Mouse (Mus musculus) ES-Bruce4 (cell line): Measurements from ENCODE around the gene Lect2. TPM values are rescaled to one million over a fixed set of nuclear protein-coding genes. Genes with fewer than 3 reads are reported as not detected.

Experiments
- H3K27ac ChIP-seq: 2 replicates; pipeline ENCODE4 v1.5.1; 2012; ENCODE audit warnings: low read length, inconsistent platforms; ENCODE audit not compliant: insufficient read depth
- H3K27me3 ChIP-seq: 2 replicates; pipeline ENCODE4 v1.6.1; 2012; ENCODE audit warnings: mild to moderate bottlenecking, low read length, inconsistent platforms; ENCODE audit not compliant: control insufficient read depth, poor library complexity, insufficient read depth, severe bottlenecking
- H3K36me3 ChIP-seq: 2 replicates; pipeline ENCODE4 v1.6.1; 2012; ENCODE audit warnings: inconsistent platforms, mild to moderate bottlenecking, low read length, moderate library complexity; ENCODE audit not compliant: control insufficient read depth, poor library complexity, insufficient read depth, severe bottlenecking
- H3K4me1 ChIP-seq: one replicate; pipeline ENCODE4 v1.8.1; 2011; ENCODE audit warnings: low read length; ENCODE audit not compliant: control insufficient read depth, insufficient read depth
- H3K4me3 ChIP-seq: 2 replicates; pipeline ENCODE4 v1.5.1; 2011; ENCODE audit warnings: low read depth, mild to moderate bottlenecking, low read length
- H3K9ac ChIP-seq: 2 replicates; pipeline ENCODE4 v1.6.1; 2012; ENCODE audit warnings: low read depth, mild to moderate bottlenecking, inconsistent platforms; ENCODE audit not compliant: poor library complexity, severe bottlenecking
- H3K9me3 ChIP-seq: replicated peaks from 2 replicates; pipeline ENCODE4 v1.6.1; 2012; ENCODE audit warnings: mild to moderate bottlenecking, low read length, inconsistent platforms; ENCODE audit not compliant: control insufficient read depth, poor library complexity, insufficient read depth, severe bottlenecking
- CTCF ChIP-seq: IDR thresholded peaks from one replicate; pipeline ENCODE4 v1.8.1; 2011; ENCODE audit warnings: low read depth, low read length
- EP300 ChIP-seq: IDR thresholded peaks from 2 replicates; pipeline ENCODE4 v1.6.1; 2011; ENCODE audit warnings: low read depth, low read length; ENCODE audit not compliant: insufficient read depth
- POLR2A ChIP-seq: IDR thresholded peaks from one replicate; pipeline ENCODE4 v1.8.1; 2011; ENCODE audit warnings: low read length; ENCODE audit not compliant: insufficient read depth
- polyA plus RNA-seq: library from polyadenylated mRNA; stranded (reverse); fragments of >200 nt; gene quantifications from 2 replicates; pipeline ENCODE4 v1.2.4, GENCODE M21; 2011; ENCODE audit warnings: low read depth; ENCODE audit not compliant: missing spikeins, insufficient read depth, insufficient read length

Lect2 gene
- polyA plus RNA-seq, 1 experiment = not detected

DNA sequence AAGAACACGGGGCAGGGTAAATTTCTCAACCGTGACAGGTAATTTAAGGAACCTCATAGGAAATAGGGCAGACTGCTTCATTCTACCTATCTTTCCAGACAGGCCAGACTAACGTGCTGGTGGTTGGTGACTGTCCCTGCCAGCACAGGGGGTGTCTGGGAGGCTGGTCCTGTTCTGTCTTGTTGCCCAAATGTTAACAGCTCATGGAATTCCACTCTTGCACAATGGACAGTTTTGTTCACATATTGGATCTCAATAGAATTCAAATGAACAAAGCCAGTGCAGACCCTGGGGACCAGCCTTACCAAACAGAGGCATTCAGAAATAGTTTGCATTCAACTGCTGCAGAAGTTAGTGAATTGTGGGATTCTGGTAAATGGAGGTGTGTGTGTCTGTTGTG lies 3.3 kb downstream of the Lect2 start:
- H3K27me3 ChIP-seq = no peaks in the 10 kb centered on the region
- no peak overlapping the region for H3K9ac ChIP-seq
- no peaks in the 10 kb centered on the region for H3K36me3 ChIP-seq
- H3K9me3 ChIP-seq = no peaks in the 10 kb centered on the region
- no peak for TF ChIP-seq CTCF
- no peak for TF ChIP-seq EP300
- no peak for TF ChIP-seq POLR2A
- no peak overlapping the region for H3K4me3 ChIP-seq
- no peak overlapping the region for H3K27ac ChIP-seq
- H3K4me1 ChIP-seq = no peaks in the 10 kb centered on the region

DNA sequence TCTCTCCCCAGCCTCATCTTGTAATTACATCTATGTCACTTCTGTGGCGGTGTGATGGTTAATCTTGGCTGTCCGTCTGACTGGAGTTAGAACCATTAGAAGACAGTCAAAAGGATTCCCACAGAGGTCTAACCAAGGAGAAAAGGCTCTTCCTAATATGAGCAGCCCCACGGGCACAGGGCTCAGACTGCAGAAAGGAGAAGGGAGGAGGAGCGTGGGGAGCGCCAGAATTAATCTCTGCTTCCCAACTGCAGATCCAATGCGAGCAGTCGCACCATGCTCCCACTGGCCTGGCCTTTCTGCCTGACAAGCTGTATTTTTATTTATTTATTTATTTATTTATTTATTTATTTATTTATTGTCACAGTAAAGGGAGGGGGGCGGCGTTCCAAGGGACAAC lies 4.5 kb downstream of the Lect2 start:
- TF ChIP-seq EP300 = no peak
- TF ChIP-seq POLR2A = no peak
- TF ChIP-seq CTCF = no peak
- Histone ChIP-seq H3K27ac (no peak overlapping the region), H3K27me3 (no peaks in the 10 kb centered on the region), H3K9me3 (no peaks in the 10 kb centered on the region), H3K36me3 (no peaks in the 10 kb centered on the region), H3K4me1 (no peaks in the 10 kb centered on the region), H3K4me3 (no peak overlapping the region), H3K9ac (no peak overlapping the region)

- H3K36me3 ChIP-seq = no peaks in the 10 kb centered on the region
- no peak overlapping the region for H3K9ac ChIP-seq
- no peaks in the 10 kb centered on the region for H3K27me3 ChIP-seq
- H3K9me3 ChIP-seq = no peaks in the 10 kb centered on the region
- H3K4me1 ChIP-seq = no peaks in the 10 kb centered on the region
- H3K27ac ChIP-seq = no peak overlapping the region
- H3K4me3 ChIP-seq = no peak overlapping the region
- no peak for TF ChIP-seq CTCF
- no peak for TF ChIP-seq POLR2A
- TF ChIP-seq EP300 = no peak
Measured at GRCm38 (mm10) chr13:56539846-56540245, 8.5 kb downstream of the Lect2 start.

DNA sequence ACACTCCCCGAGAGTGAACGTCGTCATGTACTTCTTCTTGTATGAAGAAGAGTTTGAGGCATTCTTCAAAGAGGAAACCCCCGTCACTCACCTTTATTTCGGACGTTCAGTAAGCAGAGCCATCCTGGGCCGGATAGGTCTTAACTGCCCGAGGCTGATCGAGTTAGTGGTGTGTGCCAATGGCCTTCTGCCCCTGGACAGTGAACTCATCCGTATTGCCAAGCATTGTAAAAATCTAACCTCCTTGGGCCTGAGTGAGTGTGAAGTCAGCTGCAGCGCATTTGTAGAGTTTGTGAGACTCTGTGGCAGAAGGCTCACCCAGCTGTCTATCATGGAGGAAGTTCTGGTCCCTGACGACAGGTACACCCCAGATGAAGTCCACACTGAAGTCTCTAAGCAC lies 11.3 kb downstream of the Lect2 start:
- Histone ChIP-seq H3K4me1 (no peaks in the 10 kb centered on the region), H3K4me3 (no peak overlapping the region), H3K9me3 (no peaks in the 10 kb centered on the region; the same call in 1 of the 2 replicates), H3K36me3 (no peaks in the 10 kb centered on the region), H3K9ac (no peak overlapping the region), H3K27ac (no peak overlapping the region), H3K27me3 (no peaks in the 10 kb centered on the region)
- TF ChIP-seq CTCF (no peak), EP300 (no peak), POLR2A (no peak)

- no peak overlapping the region for H3K27ac ChIP-seq
- no peak overlapping the region for H3K4me3 ChIP-seq
- H3K9me3 ChIP-seq = no peaks in the 10 kb centered on the region; the same call in 1 of the 2 replicates
- H3K4me1 ChIP-seq = no peaks in the 10 kb centered on the region
- H3K27me3 ChIP-seq = no peaks in the 10 kb centered on the region
- no peaks in the 10 kb centered on the region for H3K36me3 ChIP-seq
- H3K9ac ChIP-seq = no peak overlapping the region
- TF ChIP-seq CTCF (no peak), EP300 (no peak), POLR2A (no peak)
Measured at GRCm38 (mm10) chr13:56535570-56535969, 12.7 kb downstream of the Lect2 start.

DNA sequence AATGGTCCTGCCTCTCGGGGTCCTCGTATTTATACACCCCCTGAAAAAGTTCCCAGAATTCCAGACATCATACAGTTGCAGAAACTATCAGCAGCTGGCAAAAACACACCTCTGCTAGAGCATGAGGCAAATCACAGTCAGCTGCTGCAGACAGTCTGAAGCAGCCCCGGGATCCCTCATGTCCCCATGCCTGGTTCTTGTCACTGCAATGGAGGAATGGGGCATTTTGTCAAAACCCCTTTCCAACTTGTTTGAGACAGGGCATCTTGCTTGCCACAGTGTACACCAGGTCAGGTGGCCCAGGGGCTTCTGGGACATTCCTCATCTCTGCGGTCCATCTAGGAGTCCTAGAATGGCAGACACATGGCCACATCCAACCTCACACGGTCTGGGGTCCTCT lies 13.4 kb downstream of the Lect2 start:
- Histone ChIP-seq H3K27ac (no peak overlapping the region), H3K4me3 (no peak overlapping the region), H3K4me1 (no peaks in the 10 kb centered on the region), H3K9ac (no peak overlapping the region), H3K27me3 (no peaks in the 10 kb centered on the region), H3K36me3 (no peaks in the 10 kb centered on the region), H3K9me3 (no peaks in the 10 kb centered on the region; the same call in 1 of the 2 replicates)
- TF ChIP-seq EP300 (no peak), CTCF (no peak), POLR2A (no peak)
